Mouse (Mus musculus) myocyte (in vitro differentiated cells): ENCODE results near the gene Col13a1.

ENCODE experiments used
- E2F4 ChIP-seq: IDR thresholded peaks from one replicate; pipeline ENCODE4 v1.6.1; 2011; ENCODE audit warnings: mild to moderate bottlenecking, control low read depth, moderate library complexity; ENCODE audit not compliant: insufficient read depth
- MAX ChIP-seq: IDR thresholded peaks from one replicate; pipeline ENCODE4 v1.6.1; 2011; ENCODE audit warnings: low read depth, mild to moderate bottlenecking, control low read depth
- POLR2A ChIP-seq: IDR thresholded peaks from one replicate; pipeline ENCODE4 v1.6.1; 2011; ENCODE audit warnings: low read depth, mild to moderate bottlenecking, control low read depth, moderate library complexity; ENCODE audit not compliant: insufficient read length
- TCF3 ChIP-seq: IDR thresholded peaks from one replicate; pipeline ENCODE4 v1.6.1; 2011; ENCODE audit warnings: low read depth, control low read depth; ENCODE audit not compliant: insufficient read length
- USF1 ChIP-seq: IDR thresholded peaks from one replicate; pipeline ENCODE4 v1.6.1; 2011; ENCODE audit warnings: low read depth, mild to moderate bottlenecking, control low read depth, moderate library complexity

GRCm38 (mm10) chr10:61795458-61795857 is 183.4 kb downstream of the Col13a1 start:
- TF ChIP-seq POLR2A = no peak
- no peak for TF ChIP-seq USF1
- TF ChIP-seq MAX = no peak
- no peak for TF ChIP-seq TCF3
- TF ChIP-seq E2F4 = no peak
